Mouse (Mus musculus): ENCODE measurements at regions not wholly inside any gene's neighbourhood (a gene's known extent, or its start where the extent isn't known, plus 50 kb on each side); places are given as distances from the start of the nearest gene placed in this dataset.

GRCm38 (mm10) chr12:29368107-29368819 lies 159.9 kb upstream of the Myt1l start:
- WGBS, result 17% methylated on average over 19 of the region's 19 CpGs
- Histone ChIP-seq H3K4me3 (peak overlapping the region; percentile 10), H3K27ac (no peak overlapping the region), H3K4me1 (ENCODE audit: control insufficient read depth, insufficient read depth, low read length) (no peaks in the 10 kb centered on the region; the same call in 1 of the 2 replicates), H3K36me3 (ENCODE audit: control insufficient read depth, insufficient read depth, low read length) (no peaks in the 10 kb centered on the region), H3K79me2 (replicated peaks; ENCODE audit: control insufficient read depth, insufficient read depth, low read length) (no peaks in the 10 kb centered on the region), H3K27me3 (ENCODE audit: control insufficient read depth, insufficient read depth, low read length) (no peaks in the 10 kb centered on the region), H3K9ac (ENCODE audit: low read depth, low read length) (no peak overlapping the region)
- intact Hi-C loops (cut with DNase I), result no loop called here
- no peak for TF ChIP-seq CTCF (IDR thresholded peaks at IDR 0.05)
- no peak for TF ChIP-seq EP300 (IDR thresholded peaks at IDR 0.05; ENCODE audit: insufficient read depth, low read depth, low read length)
- no peak for TF ChIP-seq POLR2A (IDR thresholded peaks at IDR 0.05; ENCODE audit: insufficient read depth, low read depth, low read length)
- peak; percentile 32 to 36 for DNase-seq

- Histone ChIP-seq H3K4me3 (no peak overlapping the region; the same call in 1 of the 2 replicates), H3K27me3 (ENCODE audit: control insufficient read depth, insufficient read depth, low read length) (no peaks in the 10 kb centered on the region), H3K27ac (no peak overlapping the region), H3K36me3 (ENCODE audit: control insufficient read depth, insufficient read depth, low read length) (no peaks in the 10 kb centered on the region), H3K4me1 (ENCODE audit: control insufficient read depth, insufficient read depth, low read length) (no peaks in the 10 kb centered on the region; the same call in 1 of the 2 replicates), H3K9ac (ENCODE audit: low read depth, low read length) (no peak overlapping the region), H3K79me2 (replicated peaks; ENCODE audit: control insufficient read depth, insufficient read depth, low read length) (no peaks in the 10 kb centered on the region)
- DNase-seq, result no peak
- WGBS, result 44% methylated on average over 5 of the region's 5 CpGs
- intact Hi-C loops (cut with DNase I), result no loop called here
- no peak for TF ChIP-seq EP300 (IDR thresholded peaks at IDR 0.05; ENCODE audit: insufficient read depth, low read depth, low read length)
Observed at GRCm38 (mm10) chr12:29368820-29369175, 159.4 kb upstream of the Myt1l start.

- H3K4me1 ChIP-seq (ENCODE audit: control insufficient read depth, insufficient read depth, low read length), result peaks cover 1% of the 10 kb centered on the region; the same call in 1 of the 2 replicates
- TF ChIP-seq EP300 (IDR thresholded peaks at IDR 0.05; ENCODE audit: insufficient read depth, low read depth, low read length) (no peak), POLR2A (IDR thresholded peaks at IDR 0.05; ENCODE audit: insufficient read depth, low read depth, low read length) (no peak), CTCF (IDR thresholded peaks at IDR 0.05) (no peak)
- no peak overlapping the region for H3K9ac ChIP-seq (ENCODE audit: low read depth, low read length)
- no peaks in the 10 kb centered on the region for H3K27me3 ChIP-seq (ENCODE audit: control insufficient read depth, insufficient read depth, low read length)
- H3K27ac ChIP-seq, result no peak overlapping the region
- intact Hi-C loops (cut with DNase I), result no loop called here
- no peak for DNase-seq
- H3K4me3 ChIP-seq, result no peak overlapping the region
- H3K79me2 ChIP-seq (replicated peaks; ENCODE audit: control insufficient read depth, insufficient read depth, low read length), result no peaks in the 10 kb centered on the region
- no peaks in the 10 kb centered on the region for H3K36me3 ChIP-seq (ENCODE audit: control insufficient read depth, insufficient read depth, low read length)
- 65% methylated on average over 5 of the region's 5 CpGs for WGBS
Observed at GRCm38 (mm10) chr12:29391756-29392155, 136.4 kb upstream of the Myt1l start.

- H3K27me3 ChIP-seq (ENCODE audit: control insufficient read depth, insufficient read depth, low read length), result no peaks in the 10 kb centered on the region
- H3K4me1 ChIP-seq (ENCODE audit: control insufficient read depth, insufficient read depth, low read length), result peaks cover 1% of the 10 kb centered on the region; the same call in 1 of the 2 replicates
- intact Hi-C loops (cut with DNase I), result no loop called here
- H3K27ac ChIP-seq, result no peak overlapping the region
- no peak overlapping the region for H3K4me3 ChIP-seq
- no peaks in the 10 kb centered on the region for H3K79me2 ChIP-seq (replicated peaks; ENCODE audit: control insufficient read depth, insufficient read depth, low read length)
- DNase-seq, result no peak
- no peaks in the 10 kb centered on the region for H3K36me3 ChIP-seq (ENCODE audit: control insufficient read depth, insufficient read depth, low read length)
- no peak for TF ChIP-seq EP300 (IDR thresholded peaks at IDR 0.05; ENCODE audit: insufficient read depth, low read depth, low read length)
- TF ChIP-seq POLR2A (IDR thresholded peaks at IDR 0.05; ENCODE audit: insufficient read depth, low read depth, low read length), result no peak
- TF ChIP-seq CTCF (IDR thresholded peaks at IDR 0.05), result no peak
- 87% methylated on average over 1 of the region's 1 CpGs for WGBS
- H3K9ac ChIP-seq (ENCODE audit: low read depth, low read length), result no peak overlapping the region
Observed at GRCm38 (mm10) chr12:29394271-29394670, 133.9 kb upstream of the Myt1l start.

GRCm38 (mm10) chr12:29394881-29395280 lies 133.3 kb upstream of the Myt1l start:
- peaks cover 1% of the 10 kb centered on the region; the same call in 1 of the 2 replicates for H3K4me1 ChIP-seq (ENCODE audit: control insufficient read depth, insufficient read depth, low read length)
- DNase-seq, result no peak
- no peaks in the 10 kb centered on the region for H3K79me2 ChIP-seq (replicated peaks; ENCODE audit: control insufficient read depth, insufficient read depth, low read length)
- intact Hi-C loops (cut with DNase I), result no loop called here
- no peak overlapping the region for H3K27ac ChIP-seq
- 67% methylated on average over 6 of the region's 6 CpGs for WGBS
- H3K27me3 ChIP-seq (ENCODE audit: control insufficient read depth, insufficient read depth, low read length), result no peaks in the 10 kb centered on the region
- no peak overlapping the region for H3K4me3 ChIP-seq
- no peak overlapping the region for H3K9ac ChIP-seq (ENCODE audit: low read depth, low read length)
- TF ChIP-seq CTCF (IDR thresholded peaks at IDR 0.05) (no peak), EP300 (IDR thresholded peaks at IDR 0.05; ENCODE audit: insufficient read depth, low read depth, low read length) (no peak), POLR2A (IDR thresholded peaks at IDR 0.05; ENCODE audit: insufficient read depth, low read depth, low read length) (no peak)
- no peaks in the 10 kb centered on the region for H3K36me3 ChIP-seq (ENCODE audit: control insufficient read depth, insufficient read depth, low read length)

GRCm38 (mm10) chr12:29395401-29395982 lies 132.7 kb upstream of the Myt1l start:
- no peak for DNase-seq
- Histone ChIP-seq H3K79me2 (replicated peaks; ENCODE audit: control insufficient read depth, insufficient read depth, low read length) (no peaks in the 10 kb centered on the region), H3K27me3 (ENCODE audit: control insufficient read depth, insufficient read depth, low read length) (no peaks in the 10 kb centered on the region), H3K4me3 (no peak overlapping the region), H3K36me3 (ENCODE audit: control insufficient read depth, insufficient read depth, low read length) (no peaks in the 10 kb centered on the region), H3K27ac (no peak overlapping the region), H3K4me1 (ENCODE audit: control insufficient read depth, insufficient read depth, low read length) (peaks cover 1% of the 10 kb centered on the region; the same call in 1 of the 2 replicates), H3K9ac (ENCODE audit: low read depth, low read length) (no peak overlapping the region)
- 50% methylated on average over 14 of the region's 14 CpGs for WGBS
- TF ChIP-seq CTCF (IDR thresholded peaks at IDR 0.05) (no peak), POLR2A (IDR thresholded peaks at IDR 0.05; ENCODE audit: insufficient read depth, low read depth, low read length) (no peak), EP300 (IDR thresholded peaks at IDR 0.05; ENCODE audit: insufficient read depth, low read depth, low read length) (no peak)
- intact Hi-C loops (cut with DNase I), result no loop called here

All from heart, adult 2 months (tissue).